Mouse (Mus musculus) bone marrow, adult 2 months (tissue): ENCODE measurements around the gene Rpap3. TPM values are rescaled to one million over a fixed set of nuclear protein-coding genes. Genes with fewer than 3 reads are reported as not detected.
"Not testable (repeated sequence)": the region's sequence is repeated elsewhere in the genome, so short reads cannot be mapped to it uniquely, and the experiment has no call there.

Experiments
- H3K27ac ChIP-seq: fragments of 200-500 bp; 2 replicates; pipeline ENCODE4 v1.5.1; 2012; ENCODE audit warnings: low read depth, mild to moderate bottlenecking, control low read depth, inconsistent platforms, low read length; ENCODE audit not compliant: control insufficient read depth, poor library complexity, insufficient read depth
- H3K4me1 ChIP-seq: fragments of 200-500 bp; 2 replicates; pipeline ENCODE4 v1.6.1; 2011; ENCODE audit warnings: low read length; ENCODE audit not compliant: control insufficient read depth, insufficient read depth
- H3K4me3 ChIP-seq: fragments of 200-500 bp; replicated peaks from 2 replicates; pipeline ENCODE3; 2011; ENCODE audit warnings: mild to moderate bottlenecking, low read depth, low read length, control low read depth; ENCODE audit not compliant: control insufficient read depth
- CTCF ChIP-seq: fragments of 200-500 bp; IDR thresholded peaks from 2 replicates; pipeline ENCODE4 v1.5.1; 2011; ENCODE audit warnings: low read length, control low read depth; ENCODE audit not compliant: control insufficient read depth, insufficient read depth
- POLR2A ChIP-seq: fragments of 200-500 bp; IDR thresholded peaks from 2 replicates; pipeline ENCODE4 v1.6.1; 2011; ENCODE audit warnings: low read depth, mild to moderate bottlenecking, control low read depth, low read length, borderline replicate concordance; ENCODE audit not compliant: control insufficient read depth
- WGBS: fragments of 180-500 bp; shearing (Covaris S2); methylation state at CpG from one replicate; pipeline ENCODE4 v1.1.7; 2018; 5-methylcytosine and 5-hydroxymethylcytosine counted together
- polyA plus RNA-seq: library from polyadenylated mRNA; stranded (reverse); fragments of >200 nt; gene quantifications from 2 replicates; pipeline ENCODE4 v1.2.4, GENCODE M21; 2011; ENCODE audit warnings: low replicate concordance; ENCODE audit not compliant: missing spikeins, insufficient read depth, insufficient read length

The Rpap3 gene
- polyA plus RNA-seq, 1 experiment = 13.5 TPM

DNA sequence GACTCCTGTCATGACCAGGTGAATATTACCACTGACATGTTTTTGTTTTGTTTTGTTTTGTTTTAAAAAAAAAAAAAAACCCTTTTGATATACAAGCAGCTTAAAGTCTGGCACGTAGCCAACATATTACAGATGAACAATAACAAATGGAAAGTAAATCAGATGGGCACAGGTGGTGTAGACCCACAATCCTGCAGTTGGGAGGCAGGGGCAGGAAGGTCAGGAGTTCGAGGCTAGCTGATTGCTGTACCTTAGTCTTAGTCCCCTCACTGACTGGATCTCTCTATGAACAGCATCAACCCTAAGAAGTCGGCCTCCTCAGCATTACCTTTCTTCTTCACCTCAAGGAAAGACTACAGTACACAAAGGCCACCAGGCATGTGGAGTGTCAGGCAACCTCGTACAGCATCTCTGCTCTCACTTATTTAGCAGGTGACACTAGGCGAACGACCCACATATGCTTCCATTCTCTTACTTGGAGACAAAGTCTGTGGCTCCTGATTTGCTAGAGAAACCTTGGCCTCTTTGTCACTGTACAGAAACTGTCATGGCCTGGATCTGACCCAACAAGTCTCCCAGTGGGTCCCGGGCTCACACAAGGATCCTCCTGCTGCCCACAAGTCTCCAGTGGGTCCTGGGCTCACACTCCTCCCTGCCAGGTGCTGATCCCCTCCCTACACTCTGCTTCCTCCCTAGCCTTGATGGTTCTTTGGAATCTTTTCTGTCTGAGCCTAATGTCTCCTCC, 32.2 kb downstream of the Rpap3 start:
- Histone ChIP-seq H3K4me1 (peaks cover 2% of the 10 kb centered on the region), H3K4me3 (no peak overlapping the region), H3K27ac (no peak overlapping the region)
- no peak for TF ChIP-seq POLR2A
- TF ChIP-seq CTCF = no peak
- 87% methylated on average over 7 of the region's 7 CpGs for WGBS

DNA sequence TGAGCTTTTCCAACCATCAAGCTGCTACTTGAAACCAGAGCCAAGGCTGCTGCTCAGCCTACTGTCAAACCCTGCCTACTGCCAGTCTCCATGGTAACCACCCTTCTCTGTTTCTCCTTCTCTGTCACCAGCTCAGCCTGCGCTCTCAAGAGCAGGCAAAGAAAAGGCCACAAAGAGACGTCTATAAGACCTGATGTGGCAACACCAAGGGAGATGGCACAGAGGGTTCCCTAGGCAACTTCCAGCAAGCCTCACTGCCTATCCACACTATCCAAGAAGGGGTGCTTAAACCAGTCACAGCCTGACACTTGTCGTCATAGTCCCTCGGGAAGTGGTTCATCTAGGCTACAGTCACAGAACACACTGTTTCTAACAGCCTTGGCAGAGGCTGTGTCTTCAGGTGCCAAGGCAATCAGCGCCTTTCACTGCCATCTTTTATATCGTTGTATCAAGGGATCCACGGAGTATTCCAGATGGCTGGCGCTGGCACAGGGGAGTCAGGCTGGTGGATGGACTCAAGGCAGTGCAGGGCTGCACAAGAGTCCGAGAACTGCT, 33.3 kb downstream of the Rpap3 start:
- WGBS = 83% methylated on average over 9 of the region's 9 CpGs

GRCm38 (mm10) chr15:97670554-97670953, 35.1 kb downstream of the Rpap3 start:
- H3K4me3 ChIP-seq = no peak overlapping the region
- no peak overlapping the region for H3K27ac ChIP-seq
- WGBS = 60% methylated on average over 6 of the region's 6 CpGs
- TF ChIP-seq CTCF = no peak
- no peak for TF ChIP-seq POLR2A
- peaks cover 2% of the 10 kb centered on the region for H3K4me1 ChIP-seq

More for the DNA sequence above, 33.3 kb downstream of the Rpap3 start:
- Histone ChIP-seq H3K4me3 (no peak overlapping the region), H3K4me1 (peaks cover 2% of the 10 kb centered on the region), H3K27ac (no peak overlapping the region)
- TF ChIP-seq POLR2A (no peak), CTCF (no peak)

- not testable (repeated sequence) for H3K4me3 ChIP-seq, H3K27ac ChIP-seq, H3K4me1 ChIP-seq
- 69% methylated on average over 17 of the region's 17 CpGs for WGBS
These were observed 37.3 kb downstream of the Rpap3 start for GRCm38 (mm10) chr15:97668158-97668877.

DNA sequence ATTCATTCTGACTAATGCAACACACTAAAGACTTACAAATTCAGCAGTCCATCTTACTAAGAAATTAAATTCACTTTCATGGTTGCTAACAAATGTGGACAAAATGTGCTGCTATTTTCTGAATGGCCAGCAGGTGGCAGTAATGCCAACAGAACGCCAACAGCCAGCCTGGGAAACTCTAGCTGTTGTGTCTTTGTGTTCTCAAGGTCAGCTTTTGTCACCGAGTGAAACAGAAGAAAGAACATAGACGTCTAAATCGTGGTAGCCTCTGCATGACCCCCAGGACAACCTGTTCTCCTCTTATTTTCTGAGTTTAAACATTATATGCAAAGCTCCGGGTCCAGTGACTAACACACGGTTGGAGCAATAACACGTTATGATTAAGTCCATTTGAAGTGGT, 38.2 kb downstream of the Rpap3 start:
- 25% methylated on average over 7 of the region's 7 CpGs for WGBS
- Histone ChIP-seq H3K4me1 (peaks cover 2% of the 10 kb centered on the region), H3K27ac (no peak overlapping the region), H3K4me3 (no peak overlapping the region)
- TF ChIP-seq POLR2A (no peak), CTCF (peak; percentile 75)

DNA sequence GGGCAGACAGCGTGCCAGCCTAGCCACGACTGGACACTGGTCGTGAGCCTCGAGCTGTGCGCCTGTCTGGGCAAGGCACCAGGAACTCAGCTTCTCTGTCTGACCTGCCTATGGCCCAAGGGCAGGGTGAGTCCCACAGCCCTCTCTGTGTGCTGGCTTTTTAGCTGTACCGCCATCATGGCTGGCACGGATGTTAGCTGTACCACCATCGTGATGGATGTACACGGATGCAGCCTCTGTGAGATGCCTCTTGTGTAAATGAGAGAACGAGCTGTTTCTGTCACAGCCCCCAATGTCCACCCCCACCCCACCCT, 39.2 kb downstream of the Rpap3 start:
- Histone ChIP-seq H3K4me3 (no peak overlapping the region), H3K4me1 (peaks cover 2% of the 10 kb centered on the region), H3K27ac (no peak overlapping the region)
- TF ChIP-seq CTCF = no peak
- no peak for TF ChIP-seq POLR2A
- WGBS = 88% methylated on average over 10 of the region's 10 CpGs

DNA sequence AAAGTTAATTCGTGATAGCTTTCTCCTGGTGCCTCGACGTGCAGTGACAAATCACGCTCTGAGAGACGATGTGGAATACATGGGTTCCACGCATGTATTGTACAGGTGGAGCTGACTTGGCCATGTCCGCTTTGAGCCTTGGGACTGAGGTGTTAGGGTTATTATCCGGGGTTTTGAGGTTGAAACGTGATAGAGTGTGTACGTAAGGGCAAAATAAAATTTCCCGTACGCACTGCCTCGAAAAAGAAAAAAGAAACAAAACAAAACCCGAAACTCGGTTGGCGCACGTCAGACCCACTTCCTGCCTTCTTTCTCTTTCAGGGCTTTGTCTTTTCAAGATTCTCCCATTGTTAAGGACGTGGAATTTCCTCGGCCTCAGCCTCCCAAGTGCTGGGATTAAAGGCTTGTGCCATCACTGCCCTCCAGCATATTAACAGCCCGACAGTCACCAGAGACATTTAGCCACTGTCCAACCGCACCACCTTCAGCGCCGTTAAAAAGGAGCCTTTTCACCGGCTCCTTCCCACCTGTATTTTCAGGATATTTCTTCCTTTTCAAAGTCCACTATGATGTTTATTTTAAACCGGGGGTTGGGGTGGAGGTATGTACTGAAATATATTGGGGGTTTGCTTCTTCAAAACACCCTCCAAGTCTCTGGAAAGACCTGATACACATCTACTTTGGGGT, 39.7 kb downstream of the Rpap3 start:
- WGBS = 65% methylated on average over 25 of the region's 25 CpGs
- peaks cover 2% of the 10 kb centered on the region for H3K4me1 ChIP-seq
- no peak for TF ChIP-seq CTCF
- TF ChIP-seq POLR2A = no peak
- no peak overlapping the region for H3K27ac ChIP-seq
- no peak overlapping the region for H3K4me3 ChIP-seq

DNA sequence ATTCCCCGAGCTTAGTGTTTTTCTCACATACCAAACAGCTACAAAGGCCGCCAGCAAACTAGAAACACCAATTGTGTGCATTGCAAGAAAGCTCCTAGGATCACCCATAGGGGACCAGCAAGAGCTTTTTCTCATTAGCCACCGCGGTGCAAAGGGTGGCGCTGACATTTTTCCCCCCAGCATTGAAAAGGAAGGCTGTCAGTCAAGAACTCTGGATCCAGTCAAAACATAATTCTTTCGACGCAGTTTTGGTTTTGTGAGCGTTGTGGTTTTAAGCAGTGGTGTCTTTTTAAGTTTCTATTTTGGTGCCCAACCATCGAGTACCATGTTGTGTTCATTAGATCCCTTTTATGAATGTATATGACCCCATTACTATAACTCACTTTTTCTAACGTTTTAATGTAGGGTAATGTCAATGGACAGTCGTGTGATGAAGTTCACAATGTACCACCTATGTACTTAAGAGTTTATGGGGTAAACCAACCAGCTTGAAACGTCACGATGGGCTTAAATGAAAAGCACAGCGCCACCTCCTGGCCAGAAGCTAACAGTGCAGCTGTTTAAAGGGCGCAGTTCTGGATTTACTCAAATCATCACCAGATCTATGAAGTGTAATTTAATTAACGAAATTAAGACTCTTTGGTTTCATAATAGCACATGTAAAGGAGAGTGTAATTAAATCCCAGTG, 40.5 kb downstream of the Rpap3 start:
- Histone ChIP-seq H3K4me3 (no peak overlapping the region), H3K4me1 (no peaks in the 10 kb centered on the region), H3K27ac (no peak overlapping the region)
- TF ChIP-seq CTCF = peak; percentile 76
- no peak for TF ChIP-seq POLR2A
- 42% methylated on average over 16 of the region's 16 CpGs for WGBS
